Mouse (Mus musculus): ENCODE measurements at regions not wholly inside any gene's neighbourhood (a gene's known extent, or its start where the extent isn't known, plus 50 kb on each side); places are given as distances from the start of the nearest gene placed in this dataset.

- TF ChIP-seq CTCF (IDR thresholded peaks at IDR 0.05; ENCODE audit: low read depth), result no peak
- TF ChIP-seq EP300 (IDR thresholded peaks at IDR 0.05; ENCODE audit: low read depth), result no peak
Observed at GRCm38 (mm10) chr8:6604232-6604804, 1499.2 kb upstream of the Slc10a2 start.

Measured in heart, postnatal 0 days (tissue).